In genomic region chr6:54933216-54933615, GRCm38 (mm10) we compare ENCODE assay signal across 20 mouse cellular contexts. TPM values are rescaled to one million over a fixed set of nuclear protein-coding genes. Genes with fewer than 3 reads are reported as not detected.
A peak's percentile ranks its signal among the peaks of the same experiment; 100 is the strongest.
DNase-seq lines count a peak whose midpoint lies in the region; ATAC-seq and TF ChIP-seq lines count a peak whose summit lies in the region.
"Had no signal": no experiment of that assay in that cellular context is flagged by ENCODE, and none has a peak within 500 bp of the region (broad histone marks: within the 10 kb centered on the region; RNA-seq: fewer than 3 reads in every experiment).

No protein-coding gene starts in this region.

- no peaks in the 10 kb centered on the region for H3K9me3 ChIP-seq in heart, embryonic 11.5 days (replicated peaks; ENCODE audit: control insufficient read depth, low read length)
- H3K9me3 ChIP-seq: embryonic facial prominence, embryonic 13.5 days; forebrain, embryonic 12.5 days; heart, embryonic 13.5 days; hindbrain, embryonic 12.5 days had no signal

- H3K4me2 ChIP-seq in heart, embryonic 11.5 days, result no peak overlapping the region
- H3K4me2 ChIP-seq: embryonic facial prominence, embryonic 13.5 days; forebrain, embryonic 12.5 days; heart, embryonic 13.5 days; hindbrain, embryonic 12.5 days had no signal

- intact Hi-C loops in heart, adult 2 months (cut with DNase I), result loop anchor here (5.0 kb wide), 1 partner anchor 39 kb away; the partner anchor contains the start of gene Nod1

- WGBS in heart, adult 2 months, result 78% methylated on average over 5 of the region's 5 CpGs
- WGBS in heart, embryonic 11.5 days (ENCODE audit: insufficient replicate concordance), result 73% methylated on average over 5 of the region's 5 CpGs
- 61% methylated on average over 5 of the region's 5 CpGs for whole genome bisulfite sequencing in lung, adult 2 months

- no peaks in the 10 kb centered on the region for H3K27me3 ChIP-seq in heart, adult 2 months (ENCODE audit: control insufficient read depth, insufficient read depth, low read length)
- no peaks in the 10 kb centered on the region for H3K27me3 ChIP-seq in heart, embryonic 11.5 days (ENCODE audit: control insufficient read depth, insufficient read depth, low read length)
- H3K27me3 ChIP-seq: CH12.LX; embryonic facial prominence, embryonic 13.5 days; forebrain, embryonic 12.5 days; heart, embryonic 13.5 days; hindbrain, embryonic 12.5 days had no signal

- peaks cover 4% of the 10 kb centered on the region for H3K36me3 ChIP-seq in heart, adult 2 months (ENCODE audit: control insufficient read depth, insufficient read depth, low read length)
- no peaks in the 10 kb centered on the region for H3K36me3 ChIP-seq in heart, embryonic 11.5 days (ENCODE audit: control insufficient read depth, insufficient read depth, low read length)
- H3K36me3 ChIP-seq: embryonic facial prominence, embryonic 13.5 days; forebrain, embryonic 12.5 days; hindbrain, embryonic 12.5 days had no signal

- ATAC-seq in heart, embryonic 11.5 days (replicated peaks; ENCODE audit: insufficient number of reproducible peaks, low FRiP score, low TSS enrichment), result no peak
- ATAC-seq: forebrain, embryonic 16.5 days; hindbrain, embryonic 16.5 days; inflammation-experienced regulatory T-cells, adult 6 months had no signal

- no peak overlapping the region for H3K9ac ChIP-seq in heart, adult 2 months (ENCODE audit: low read depth, low read length)
- no peak overlapping the region for H3K9ac ChIP-seq in heart, embryonic 11.5 days (ENCODE audit: low read depth, low read length)
- H3K9ac ChIP-seq: embryonic facial prominence, embryonic 13.5 days; forebrain, embryonic 12.5 days; heart, embryonic 13.5 days; hindbrain, embryonic 12.5 days had no signal

- H3K4me3 ChIP-seq in heart, adult 2 months, result no peak overlapping the region
- H3K4me3 ChIP-seq in heart, embryonic 11.5 days (ENCODE audit: low read depth, low read length), result no peak overlapping the region
- no peak overlapping the region for H3K4me3 ChIP-seq in lung, adult 2 months (replicated peaks; ENCODE audit: extremely low read depth, low read depth, low read length)
- no peak overlapping the region for H3K4me3 ChIP-seq in bone marrow macrophage, adult 2 months (ENCODE audit: insufficient read depth, low read length)
- H3K4me3 ChIP-seq: embryonic facial prominence, embryonic 13.5 days; forebrain, embryonic 12.5 days; heart, embryonic 13.5 days; hindbrain, embryonic 12.5 days had no signal

- H3K4me1 ChIP-seq in heart, adult 2 months (ENCODE audit: control insufficient read depth, insufficient read depth, low read length), result peaks cover 10% of the 10 kb centered on the region
- 0 out of 2 replicates have a peak, but pooled peaks cover 6% of the 10 kb centered on the region for H3K4me1 ChIP-seq in heart, embryonic 11.5 days (ENCODE audit: control insufficient read depth, insufficient read depth, low read length)
- peaks cover 12% of the 10 kb centered on the region for H3K4me1 ChIP-seq in lung, adult 2 months (ENCODE audit: control insufficient read depth, insufficient read depth, low read length)
- peaks cover 26% of the 10 kb centered on the region for H3K4me1 ChIP-seq in bone marrow macrophage, adult 2 months (ENCODE audit: control insufficient read depth, insufficient read depth, low read length)
- H3K4me1 ChIP-seq: embryonic facial prominence, embryonic 13.5 days; forebrain, embryonic 12.5 days; hindbrain, embryonic 12.5 days had no signal

- TF ChIP-seq POLR2A in heart, adult 2 months (IDR thresholded peaks at IDR 0.05; ENCODE audit: insufficient read depth, low read depth, low read length), result no peak
- TF ChIP-seq POLR2A in lung, adult 2 months (IDR thresholded peaks at IDR 0.05; ENCODE audit: borderline replicate concordance, extremely low read depth, low read depth, low read length), result no peak
- no peak for TF ChIP-seq POLR2A in bone marrow macrophage, adult 2 months (IDR thresholded peaks at IDR 0.05; ENCODE audit: borderline replicate concordance, low read depth, low read length)

- no peaks in the 10 kb centered on the region for H3K79me2 ChIP-seq in heart, adult 2 months (replicated peaks; ENCODE audit: control insufficient read depth, insufficient read depth, low read length)

- TF ChIP-seq CTCF in heart, adult 2 months (IDR thresholded peaks at IDR 0.05), result no peak
- no peak for TF ChIP-seq CTCF in lung, adult 2 months (IDR thresholded peaks at IDR 0.05; ENCODE audit: insufficient read depth, low read length)
- TF ChIP-seq CTCF in bone marrow macrophage, adult 2 months (IDR thresholded peaks at IDR 0.05; ENCODE audit: low read depth, low read length), result no peak

- H3K27ac ChIP-seq in heart, adult 2 months, result peak overlapping the region; percentile 54
- H3K27ac ChIP-seq in heart, embryonic 11.5 days (ENCODE audit: low read depth, low read length), result no peak overlapping the region
- H3K27ac ChIP-seq in bone marrow macrophage, adult 2 months (ENCODE audit: insufficient read depth, low read depth, low read length), result peak overlapping the region; percentile 35
- H3K27ac ChIP-seq: embryonic facial prominence, embryonic 13.5 days; forebrain, embryonic 12.5 days; heart, embryonic 13.5 days; hindbrain, embryonic 12.5 days had no signal

- peak in 1 of 2 experiments; percentile 12 for DNase-seq in heart, adult 2 months
- DNase-seq in lung, adult 2 months, result peak; percentile 4
- DNase-seq in lung, postnatal 4 days, result no peak
- no peak for DNase-seq in left cerebral cortex, adult 18-20 months (ENCODE audit: low spot score in 2 of 2)
- DNase-seq: adrenal gland, adult 2 months; adrenal gland, postnatal 25 days; cerebellum, adult 18-20 months; cerebellum, adult 9-11 months; cerebellum, postnatal 36 days; gastrocnemius, postnatal 14 days had no signal

- no peak for TF ChIP-seq EP300 in heart, adult 2 months (IDR thresholded peaks at IDR 0.05; ENCODE audit: insufficient read depth, low read depth, low read length)

RNA-seq across cellular contexts. Expression of gene Nod1, which starts 39.2 kb away (rescaled TPM):
- 10 to 100 TPM; 17.3 to 18.6 TPM for total RNA-seq in heart, adult 2 months (2021)
- polyA plus RNA-seq in heart, adult 2 months (2012; rRNA removed), result 23.6 and 25.7 TPM in 2 replicates
- polyA plus RNA-seq in heart, embryonic 11.5 days (2014; fragmentation: Nextera tagmentation; extraction: Ambion mirVana), result 2.3 and 3.2 TPM in 2 replicates
- polyA plus RNA-seq in lung, adult 2 months (2012; rRNA removed), result 66.0 and 85.2 TPM in 2 replicates
- polyA plus RNA-seq in bone marrow macrophage, adult 2 months (2012; ENCODE audit: insufficient read depth, insufficient read length, missing spikeins), result 18.2 and 23.9 TPM in 2 replicates
- 1 to 10 TPM; 2.6 to 4.3 TPM for total RNA-seq in left cerebral cortex, adult 18-20 months (2021)

RNA-seq across cellular contexts. Expression of gene Ggct, which starts 59.5 kb away (rescaled TPM):
- 10 to 100 TPM; 26.5 to 29.1 TPM for total RNA-seq in heart, adult 2 months (2021)
- polyA plus RNA-seq in heart, adult 2 months (2012; rRNA removed), result 6.8 and 7.8 TPM in 2 replicates
- 6.0 and 6.3 TPM in 2 replicates for polyA plus RNA-seq in heart, embryonic 11.5 days (2014; fragmentation: Nextera tagmentation; extraction: Ambion mirVana)
- 1.4 and 2.4 TPM in 2 replicates for polyA plus RNA-seq in lung, adult 2 months (2012; rRNA removed)
- 5.1 and 8.7 TPM in 2 replicates for polyA plus RNA-seq in bone marrow macrophage, adult 2 months (2012; ENCODE audit: insufficient read depth, insufficient read length, missing spikeins)
- 10 to 100 TPM; 26.6 to 28.9 TPM for total RNA-seq in left cerebral cortex, adult 18-20 months (2021)
